Mouse (Mus musculus): Measurements from ENCODE around the gene Cnnm2.

Gene Cnnm2

GRCm38 (mm10) chr19:46879876-46880275, 118.5 kb downstream of the Cnnm2 start:
- no peak for DNase-seq (ENCODE audit: inconsistent ontology term)

GRCm38 (mm10) chr19:46885365-46885764, 124.0 kb downstream of the Cnnm2 start:
- DNase-seq (ENCODE audit: inconsistent ontology term) = no peak

GRCm38 (mm10) chr19:46886826-46887225, 125.4 kb downstream of the Cnnm2 start:
- no peak for DNase-seq (ENCODE audit: inconsistent ontology term)

- no peak for DNase-seq (ENCODE audit: inconsistent ontology term)
These were observed 126.6 kb downstream of the Cnnm2 start for GRCm38 (mm10) chr19:46887811-46888527.

GRCm38 (mm10) chr19:46889666-46890065, 128.3 kb downstream of the Cnnm2 start:
- DNase-seq (ENCODE audit: inconsistent ontology term) = no peak

GRCm38 (mm10) chr19:46890657-46891056, 129.3 kb downstream of the Cnnm2 start:
- no peak for DNase-seq (ENCODE audit: inconsistent ontology term)

- peak; percentile 58 for DNase-seq (ENCODE audit: inconsistent ontology term)
These were observed 131.5 kb downstream of the Cnnm2 start for GRCm38 (mm10) chr19:46892856-46893255.

- DNase-seq (ENCODE audit: inconsistent ontology term) = no peak
These were observed 132.1 kb downstream of the Cnnm2 start for GRCm38 (mm10) chr19:46893484-46893883.

GRCm38 (mm10) chr19:46897135-46897534, 135.7 kb downstream of the Cnnm2 start:
- no peak for DNase-seq (ENCODE audit: inconsistent ontology term)

GRCm38 (mm10) chr19:46898222-46898621, 136.8 kb downstream of the Cnnm2 start:
- DNase-seq (ENCODE audit: inconsistent ontology term) = no peak

GRCm38 (mm10) chr19:46899306-46899705, 137.9 kb downstream of the Cnnm2 start:
- DNase-seq (ENCODE audit: inconsistent ontology term) = peak; percentile 54

- peak; percentile 57 for DNase-seq (ENCODE audit: inconsistent ontology term)
These were observed 138.5 kb downstream of the Cnnm2 start for GRCm38 (mm10) chr19:46899871-46900270.

GRCm38 (mm10) chr19:46900786-46901185, 139.4 kb downstream of the Cnnm2 start:
- no peak for DNase-seq (ENCODE audit: inconsistent ontology term)

- DNase-seq (ENCODE audit: inconsistent ontology term) = no peak
These were observed 139.9 kb downstream of the Cnnm2 start for GRCm38 (mm10) chr19:46901323-46901722.

GRCm38 (mm10) chr19:46903379-46903778, 142.0 kb downstream of the Cnnm2 start:
- DNase-seq (ENCODE audit: inconsistent ontology term) = no peak

GRCm38 (mm10) chr19:46904907-46905306, 143.5 kb downstream of the Cnnm2 start:
- DNase-seq (ENCODE audit: inconsistent ontology term) = no peak

- DNase-seq (ENCODE audit: inconsistent ontology term) = no peak
These were observed 144.0 kb downstream of the Cnnm2 start for GRCm38 (mm10) chr19:46905383-46905782.

GRCm38 (mm10) chr19:46905971-46906370, 144.6 kb downstream of the Cnnm2 start:
- DNase-seq (ENCODE audit: inconsistent ontology term) = no peak

- no peak for DNase-seq (ENCODE audit: inconsistent ontology term)
These were observed 146.8 kb downstream of the Cnnm2 start for GRCm38 (mm10) chr19:46908207-46908606.

GRCm38 (mm10) chr19:46908977-46909376, 147.6 kb downstream of the Cnnm2 start:
- DNase-seq (ENCODE audit: inconsistent ontology term) = no peak

GRCm38 (mm10) chr19:46911492-46911891, 150.1 kb downstream of the Cnnm2 start:
- DNase-seq (ENCODE audit: inconsistent ontology term) = no peak

GRCm38 (mm10) chr19:46913626-46914025, 152.2 kb downstream of the Cnnm2 start:
- DNase-seq (ENCODE audit: inconsistent ontology term) = no peak

GRCm38 (mm10) chr19:46915406-46916080, 154.1 kb downstream of the Cnnm2 start:
- DNase-seq (ENCODE audit: inconsistent ontology term) = no peak
